Mouse (Mus musculus): ENCODE data around the gene Tmprss7.

GRCm38 (mm10) chr16:45657574-45658159, 35.8 kb downstream of the Tmprss7 start:
- TF ChIP-seq CTCF (IDR thresholded peaks at IDR 0.05; ENCODE audit: control insufficient read depth, insufficient read depth, low read length): no peak
- no peak for TF ChIP-seq POLR2A (IDR thresholded peaks at IDR 0.05; ENCODE audit: borderline replicate concordance, control insufficient read depth, low read depth, low read length)

Data from bone marrow, adult 2 months (tissue).